Mouse (Mus musculus) gastrocnemius, adult 8-10 months (tissue): Measurements from ENCODE around the gene Hsdl1. TPM values are rescaled to one million over a fixed set of nuclear protein-coding genes. Genes with fewer than 3 reads are reported as not detected.

Experiments used
- DNase-seq, 2 experiments: peaks; one replicate each; pipeline ENCODE4 v3.0.0; 2022; ENCODE audit warnings: low spot score in 2 of 2
- total RNA-seq, 4 experiments: library from RNA; stranded (reverse); gene quantifications; 2 replicates each; pipeline ENCODE4 v1.2.4; 2022

Gene Hsdl1
- total RNA-seq, 4 experiments from 2014 or later, result 16.1 to 21.1 (median 17.4) TPM

DNA sequence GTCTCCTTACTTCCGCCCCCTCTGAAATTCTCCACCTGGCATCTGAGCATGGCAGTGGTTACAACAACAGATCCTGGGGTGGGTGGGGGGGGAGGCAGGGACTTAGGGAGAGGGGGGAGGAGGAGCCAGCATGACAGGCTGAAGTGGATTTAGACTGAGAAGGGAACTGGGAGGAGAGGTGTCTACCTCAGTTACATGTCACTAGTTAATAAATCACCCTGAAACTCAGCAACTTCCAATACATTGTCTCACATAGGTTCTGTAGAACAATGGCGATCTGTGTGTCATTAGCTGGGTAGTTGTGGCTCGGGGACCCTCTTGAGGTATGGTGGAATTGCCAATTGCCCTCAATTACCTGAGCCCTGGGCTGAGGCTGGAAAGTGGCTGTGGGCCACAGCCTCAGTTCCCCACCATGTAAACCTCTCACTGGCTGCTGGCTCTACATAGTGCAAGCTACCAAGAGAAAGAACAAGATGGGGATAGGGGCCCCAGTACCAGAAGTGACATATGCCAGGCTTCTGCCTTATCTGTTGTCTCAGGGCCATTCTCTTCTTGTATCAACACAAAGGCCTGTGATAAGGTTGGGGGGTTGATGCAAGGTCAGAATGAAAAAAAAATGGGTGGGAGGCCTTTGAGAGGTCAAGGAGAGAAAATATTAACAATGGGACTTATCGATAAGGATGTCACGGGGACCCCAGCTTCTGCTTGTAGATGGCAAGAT lies 5.6 kb upstream of the Hsdl1 start:
- no peak for DNase-seq

DNA sequence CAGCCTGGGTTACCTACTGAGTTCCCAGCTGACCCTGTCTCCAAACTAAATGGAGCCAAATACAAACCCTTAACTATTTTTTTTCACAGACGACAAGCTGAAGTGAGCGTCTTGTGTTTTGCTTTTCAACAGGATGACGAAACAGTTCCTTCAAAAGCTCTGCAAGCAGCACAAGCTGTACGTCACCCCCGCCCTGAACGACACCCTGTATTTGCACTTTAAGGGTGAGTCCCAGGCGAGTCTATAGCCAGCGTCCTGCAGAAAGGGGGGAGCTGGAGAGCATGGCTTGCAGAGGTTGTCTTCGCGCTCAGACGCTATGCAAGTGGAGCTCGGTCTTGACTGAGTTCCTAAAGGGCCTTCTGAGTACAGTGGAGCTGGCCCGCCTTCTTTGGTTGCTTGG lies 4.1 kb upstream of the Hsdl1 start:
- DNase-seq, result no peak

DNA sequence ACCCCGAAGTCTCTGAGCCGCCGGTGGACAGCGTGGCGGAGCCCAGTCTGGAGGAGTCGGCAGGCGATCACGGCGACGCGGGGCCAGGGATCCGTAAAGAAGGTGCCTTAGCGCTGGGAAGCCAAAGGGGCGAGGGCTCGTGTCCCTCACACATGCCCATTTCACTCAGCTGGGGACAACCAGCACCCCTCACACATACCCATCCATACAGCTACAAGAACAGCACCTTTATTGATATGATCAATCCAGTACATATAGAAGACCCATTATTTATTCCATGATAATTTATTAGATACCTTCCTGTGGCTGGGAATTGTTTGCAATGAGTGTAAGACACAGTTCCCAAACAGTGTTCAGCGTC lies 363 bp upstream of the Hsdl1 start:
- no peak for DNase-seq

DNA sequence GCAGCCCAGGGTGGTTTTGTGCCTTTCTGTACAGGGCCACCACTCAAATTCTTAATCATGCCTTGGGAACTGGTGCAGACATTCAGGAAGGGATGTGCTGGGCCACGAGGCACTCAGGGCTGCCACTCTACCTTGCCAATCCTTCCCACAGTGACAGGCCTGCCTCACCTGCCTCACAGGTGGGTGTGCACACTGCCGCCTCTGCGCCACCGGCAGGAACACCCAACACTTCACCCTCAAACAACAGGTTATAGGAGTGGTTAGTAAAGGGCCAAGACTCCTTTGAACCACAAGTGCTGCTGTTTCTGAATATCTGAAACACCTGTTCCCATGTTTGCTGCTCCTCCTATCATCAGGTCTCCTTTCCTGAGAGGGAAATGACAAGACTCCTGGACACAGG lies 2.6 kb downstream of the Hsdl1 start:
- DNase-seq, result no peak

DNA sequence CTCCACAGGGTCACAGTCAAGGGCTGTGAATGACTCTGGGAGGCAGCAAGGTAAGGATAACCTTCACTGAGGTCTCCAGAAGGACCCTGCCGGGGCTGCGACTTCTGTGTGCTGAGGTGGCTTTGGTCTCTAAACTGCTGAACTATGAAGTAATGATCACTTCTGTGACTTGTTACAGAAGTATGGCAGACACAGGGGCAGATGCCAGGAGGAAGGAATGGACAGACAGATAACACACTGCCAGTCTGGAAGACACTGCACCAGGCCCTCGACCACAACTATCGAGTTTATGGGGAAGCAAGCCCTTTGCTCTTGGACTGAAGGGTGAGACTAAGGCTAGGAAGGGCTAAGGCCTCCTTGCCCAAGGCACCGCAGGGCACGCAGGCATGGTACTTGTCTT lies 3.8 kb downstream of the Hsdl1 start:
- no peak for DNase-seq

DNA sequence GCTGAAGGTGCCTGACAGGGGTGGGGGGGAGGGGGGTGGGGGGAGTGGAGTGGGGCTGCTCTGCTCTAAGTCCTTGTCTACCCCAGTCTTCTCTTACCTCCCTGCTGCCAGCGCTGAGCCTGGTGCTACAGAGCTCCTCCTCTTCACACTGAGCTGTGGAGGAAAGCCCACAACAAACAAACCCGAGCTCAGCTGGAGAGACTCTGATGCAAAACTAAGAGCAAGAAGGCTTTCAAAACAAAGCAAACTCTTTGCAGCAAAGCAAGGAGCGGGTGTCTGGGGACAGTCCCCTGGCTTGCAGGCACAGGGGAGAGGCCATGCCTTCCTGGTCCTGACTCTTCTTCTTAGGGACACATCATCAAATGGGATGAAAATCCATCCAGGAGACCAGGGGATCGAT lies 5.1 kb downstream of the Hsdl1 start:
- no peak for DNase-seq

DNA sequence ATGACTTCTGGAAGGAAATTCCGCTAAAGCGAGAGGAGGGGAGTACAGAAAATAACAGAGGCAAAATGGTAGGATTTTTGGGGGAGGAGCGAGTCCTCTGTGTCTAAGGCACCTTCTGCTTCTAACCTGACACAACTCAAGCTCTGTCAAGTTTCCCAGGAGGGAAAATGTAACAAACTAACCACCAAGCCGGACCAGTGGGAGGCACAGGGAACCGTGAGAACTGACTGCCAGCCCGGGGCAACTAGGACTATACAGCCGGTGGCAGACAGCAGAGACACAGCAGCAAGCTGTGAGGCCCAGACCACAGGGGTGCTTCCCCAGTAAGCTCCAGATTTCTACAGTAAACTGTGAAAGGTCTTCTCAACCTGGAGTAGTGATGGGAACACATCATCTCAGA lies 6.0 kb downstream of the Hsdl1 start:
- DNase-seq, result no peak

DNA sequence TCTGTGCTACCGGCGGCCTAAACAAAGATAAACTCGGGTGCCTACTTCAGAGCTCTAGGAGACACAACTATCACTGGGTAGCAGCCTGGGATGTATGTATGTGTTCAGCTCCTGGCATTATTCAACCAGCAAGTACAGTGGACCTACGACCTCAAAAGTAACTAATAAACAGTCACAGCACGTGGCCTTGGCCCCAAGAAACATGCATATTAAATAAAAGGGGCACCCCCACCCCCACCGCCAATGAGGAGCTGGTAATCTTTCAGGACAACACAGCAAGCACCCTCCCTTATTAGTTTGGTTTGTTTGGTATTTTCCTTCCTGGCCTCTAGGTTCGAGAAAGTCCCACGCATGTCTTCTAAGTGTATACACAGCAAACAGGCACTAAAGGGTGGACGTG lies 6.7 kb downstream of the Hsdl1 start:
- DNase-seq, result no peak

DNA sequence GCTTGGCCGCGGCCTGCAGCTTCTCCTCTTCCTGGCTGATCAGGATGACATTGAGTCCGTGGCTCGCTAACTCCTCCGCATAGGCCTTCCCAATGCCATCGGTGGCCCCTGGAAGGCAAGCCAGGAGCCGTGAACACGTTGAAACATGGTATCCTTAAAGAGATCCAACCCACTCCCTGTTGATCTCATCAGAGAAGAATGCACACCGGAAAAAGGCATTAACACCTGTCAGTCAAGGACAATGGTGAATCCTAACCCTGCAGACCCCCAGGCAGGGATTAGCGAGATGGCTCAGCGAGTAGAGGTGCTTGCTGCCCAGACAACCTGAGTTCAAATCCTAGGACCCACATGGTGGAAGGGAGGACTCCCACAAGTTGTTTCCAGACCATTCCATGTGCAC lies 8.6 kb downstream of the Hsdl1 start:
- DNase-seq, result no peak

DNA sequence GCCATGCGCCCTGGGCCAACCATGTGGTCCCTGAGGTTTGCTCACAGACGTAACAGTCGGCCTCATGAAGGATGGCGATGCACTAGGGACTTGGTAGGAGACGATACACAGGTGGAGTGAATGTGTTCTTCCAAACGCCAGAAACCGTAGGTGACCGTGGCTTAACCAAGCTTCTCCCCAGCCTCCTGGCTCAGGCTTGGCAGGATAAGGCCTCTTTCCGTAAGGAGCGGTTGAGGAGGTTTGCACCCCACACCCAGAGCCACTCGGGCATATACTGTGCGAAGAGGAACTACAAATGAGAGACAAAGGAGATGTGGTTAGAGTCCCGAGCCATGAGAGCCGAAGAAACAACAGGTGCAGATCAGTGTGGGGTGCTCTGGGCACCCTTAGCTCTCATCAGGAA lies 11.1 kb downstream of the Hsdl1 start:
- DNase-seq, result no peak

DNA sequence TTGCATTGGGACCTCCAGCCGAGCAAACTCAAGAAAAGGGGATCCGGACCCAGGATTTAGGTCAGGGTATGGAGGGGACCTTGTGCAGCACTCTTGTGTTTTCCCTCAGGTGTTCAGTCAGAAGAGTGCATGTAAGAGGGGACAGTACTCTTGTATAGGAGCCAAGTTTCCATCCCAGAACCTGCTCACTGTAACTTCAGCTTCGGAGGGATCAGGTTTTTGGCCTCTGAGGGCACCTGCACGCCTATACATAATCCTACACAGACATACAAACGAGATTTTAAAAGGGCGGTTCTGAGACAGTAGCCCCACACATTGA lies 15.6 kb downstream of the Hsdl1 start:
- DNase-seq, result no peak

DNA sequence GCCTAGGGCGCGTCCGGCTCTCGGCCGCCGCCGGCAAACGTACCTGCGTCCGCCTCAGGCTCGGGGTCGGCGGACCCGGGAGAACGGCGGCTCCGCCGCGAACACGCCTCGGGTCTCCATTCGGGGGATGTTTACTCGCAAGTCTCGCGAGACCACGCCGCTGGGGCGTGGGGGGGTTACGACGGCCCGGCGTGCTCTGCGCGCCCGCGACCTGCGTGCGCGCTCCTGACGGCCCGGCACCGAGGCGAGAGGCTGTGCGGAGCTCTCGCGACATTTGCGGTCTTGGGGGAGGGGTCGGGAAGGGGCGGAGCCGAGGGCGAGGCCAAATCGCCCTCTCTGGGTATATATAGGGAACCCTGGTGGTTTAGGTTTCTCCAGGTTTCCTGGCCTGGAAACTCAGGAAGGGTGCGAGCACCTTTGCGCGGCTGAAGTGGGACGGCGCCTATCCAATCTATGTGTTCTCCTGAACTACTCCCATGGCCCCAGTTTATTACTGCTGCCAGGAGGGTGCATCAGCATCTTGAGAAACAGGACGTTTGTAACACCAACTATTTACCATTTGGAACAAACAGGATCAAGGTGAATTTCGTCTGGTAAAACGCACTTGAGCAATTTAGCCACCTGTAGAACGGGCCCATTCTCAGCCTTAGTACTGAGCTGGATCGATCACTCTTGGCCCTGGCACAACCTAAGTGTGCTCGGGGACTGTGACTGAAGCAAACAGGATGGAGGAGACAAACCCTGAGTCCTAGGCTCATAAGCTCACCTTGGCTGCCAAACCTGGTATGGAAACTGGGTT lies 16.2 kb downstream of the Hsdl1 start, which contains the start of gene Mbtps1:
Gene Mbtps1 (minus strand): TSS at position 133 of the 799 bp plus-strand sequence.
- peak; percentile 97 for DNase-seq

DNA sequence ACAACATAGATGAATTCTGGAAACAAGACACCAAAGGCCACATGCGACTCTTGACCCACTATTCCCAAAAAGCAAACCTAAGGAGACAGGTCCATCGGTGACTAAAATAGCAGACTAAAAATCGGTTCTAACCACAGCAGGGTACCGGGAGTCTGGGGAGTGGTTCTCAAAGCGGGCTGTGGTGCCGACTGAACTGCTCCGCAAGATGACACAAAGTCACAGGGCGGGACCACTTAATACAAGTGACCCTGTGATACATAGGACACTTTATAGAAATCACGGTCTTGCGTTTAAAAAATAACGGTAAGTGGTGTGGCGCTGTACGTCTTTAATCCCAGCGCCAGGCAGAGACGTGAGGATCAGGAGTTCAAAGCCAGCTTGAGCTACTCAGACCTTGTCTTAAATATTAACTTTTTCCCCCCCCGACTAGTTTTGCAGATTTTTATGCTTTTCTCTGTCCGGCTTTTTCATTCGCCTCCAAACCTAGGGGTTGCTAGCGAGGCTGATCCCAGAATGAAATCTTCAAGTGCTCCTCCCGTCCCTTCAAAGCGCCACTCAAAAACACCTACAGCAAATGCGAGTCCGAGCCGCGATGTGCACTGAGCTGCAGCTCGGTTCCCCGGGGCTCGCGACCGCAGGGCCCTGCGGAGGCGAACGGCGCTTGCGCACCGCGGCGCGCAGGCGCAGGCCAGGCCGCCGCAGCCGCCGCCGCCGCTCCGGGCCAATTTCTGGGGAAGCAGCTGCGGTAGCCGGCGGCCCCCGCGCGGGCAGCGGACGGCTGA lies 17.0 kb downstream of the Hsdl1 start:
- DNase-seq, result no peak

DNA sequence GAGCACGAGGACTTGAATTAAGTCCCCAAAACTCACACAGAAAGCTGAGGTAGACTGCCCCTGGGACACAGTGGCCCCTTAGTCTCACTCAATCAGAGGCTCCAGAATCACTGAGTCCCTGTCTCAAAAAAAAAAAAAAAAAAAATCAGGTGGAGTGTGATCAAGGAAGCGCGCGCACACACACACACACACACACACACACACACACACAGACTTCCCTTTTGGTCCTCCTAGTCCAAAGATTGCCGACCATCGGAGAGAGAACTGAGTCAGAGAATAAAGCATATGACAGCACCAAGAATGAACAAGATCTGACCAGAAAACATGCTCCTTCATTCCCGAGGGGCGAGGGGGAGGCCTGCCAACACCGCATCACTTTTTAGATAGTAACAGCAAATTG lies 17.9 kb downstream of the Hsdl1 start:
- DNase-seq, result no peak

DNA sequence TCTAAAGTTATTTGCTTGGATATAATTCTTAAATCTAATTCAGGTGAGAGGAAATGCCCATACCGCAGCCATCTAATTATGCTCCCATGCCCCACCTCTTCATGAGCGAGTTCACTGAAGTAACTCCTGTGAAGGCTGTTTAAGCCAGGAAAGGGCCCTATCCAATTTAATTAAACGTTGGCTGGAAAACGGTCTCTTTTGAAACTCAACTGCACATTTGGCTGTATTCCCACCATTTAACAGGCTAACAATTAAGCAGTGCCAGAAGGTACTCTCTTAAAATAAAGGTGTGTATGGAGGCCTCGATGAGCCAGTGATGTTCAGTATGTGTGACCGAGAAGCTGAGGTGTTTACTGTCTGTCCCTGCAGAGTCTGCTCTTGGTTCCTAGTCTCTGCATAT lies 19.1 kb downstream of the Hsdl1 start:
- DNase-seq, result no peak

DNA sequence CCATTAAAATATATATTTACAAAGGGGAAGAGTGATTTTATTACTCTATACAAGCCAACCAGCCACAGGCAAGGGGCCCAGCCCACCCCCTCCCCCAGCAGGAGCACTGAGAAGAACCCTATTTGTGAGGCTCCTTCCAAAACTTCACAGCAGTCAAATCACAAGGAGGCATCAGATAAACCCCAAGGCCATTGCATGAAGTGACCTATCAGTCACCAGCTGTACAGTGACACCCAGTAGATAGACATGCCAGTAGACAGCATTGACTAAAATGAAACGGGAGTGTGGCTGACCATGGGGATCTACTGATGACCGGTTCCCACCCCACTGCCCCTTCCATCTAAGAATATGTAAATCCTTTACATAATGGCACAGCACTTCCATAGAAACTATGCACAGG lies 22.0 kb downstream of the Hsdl1 start:
- no peak for DNase-seq

DNA sequence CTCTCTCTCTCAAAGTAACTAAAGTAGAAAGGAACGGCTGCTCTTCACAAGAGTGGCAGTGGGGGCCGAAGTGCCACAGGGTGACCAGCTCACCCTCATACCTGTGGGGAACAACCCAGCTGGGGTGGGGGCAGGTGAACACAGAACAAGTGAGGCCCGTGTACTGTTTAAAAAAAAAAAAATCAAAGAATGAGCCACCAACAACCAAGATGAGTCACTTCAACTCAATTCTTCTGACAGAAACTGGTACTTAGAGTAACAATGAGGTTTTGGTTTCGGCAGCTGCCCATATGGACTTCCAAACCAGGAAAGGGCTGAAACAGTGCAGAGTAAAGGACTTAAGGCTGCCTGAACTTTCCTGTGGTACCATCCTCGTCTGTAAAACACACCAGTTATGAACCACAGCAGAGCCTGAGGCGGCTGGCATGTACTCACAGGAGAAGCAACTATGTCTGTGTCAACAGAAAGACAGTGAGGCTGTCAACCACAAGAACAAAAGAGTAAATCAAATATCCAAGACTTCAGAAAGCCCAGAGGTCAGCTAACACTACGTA lies 26.3 kb downstream of the Hsdl1 start:
- DNase-seq, result no peak

DNA sequence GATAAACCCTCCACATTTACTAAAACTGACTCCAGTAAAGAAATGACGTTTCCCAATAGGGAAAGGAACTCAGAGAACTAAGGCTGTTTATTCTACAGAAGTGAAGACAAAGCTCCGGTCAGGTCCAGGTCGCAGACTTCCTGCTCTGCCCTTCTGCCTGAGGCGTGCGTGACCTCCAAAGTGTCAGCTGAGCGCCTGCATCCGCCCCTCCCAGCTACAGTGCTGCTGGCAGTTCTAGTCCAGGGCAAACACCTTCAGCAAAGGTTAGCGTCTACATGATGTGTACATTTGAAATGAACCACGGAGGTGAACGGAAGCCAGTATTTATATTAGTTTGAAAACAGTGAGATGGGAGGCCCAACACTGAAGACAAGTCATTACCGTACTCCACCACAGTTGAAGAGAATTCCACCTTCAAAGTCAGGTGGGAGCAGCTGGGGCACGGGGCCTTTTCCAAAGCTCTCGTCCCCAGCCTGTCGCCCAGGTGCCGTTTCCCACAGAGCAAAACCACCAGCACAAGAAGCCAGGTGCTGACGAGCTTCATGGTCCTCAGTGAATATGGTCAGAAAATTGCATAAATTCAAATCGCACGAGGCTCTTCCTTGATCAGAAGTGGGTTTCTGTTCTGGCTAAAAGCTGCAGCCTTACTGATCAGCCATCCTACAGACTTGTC lies 27.8 kb downstream of the Hsdl1 start:
- DNase-seq, result no peak

DNA sequence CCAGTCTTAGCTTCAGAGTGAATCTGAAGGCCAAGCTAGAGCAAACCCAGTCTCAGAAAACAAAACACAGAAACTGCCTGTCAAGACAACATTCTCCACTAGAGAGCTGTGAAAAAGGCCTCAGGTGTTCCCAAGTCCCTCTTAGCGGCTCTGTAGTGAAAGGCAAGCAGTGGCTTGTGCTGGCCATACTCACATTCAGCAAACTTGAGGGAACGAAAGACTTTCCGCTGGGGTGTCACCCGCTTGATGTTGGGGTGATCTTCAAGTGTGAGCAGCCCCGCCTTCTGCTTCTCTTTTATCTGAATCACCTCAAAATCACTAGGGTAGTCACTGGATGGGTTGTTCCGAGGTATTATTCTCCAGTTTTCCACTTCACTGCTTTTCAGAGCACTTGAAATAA lies 29.2 kb downstream of the Hsdl1 start:
- DNase-seq, result no peak

DNA sequence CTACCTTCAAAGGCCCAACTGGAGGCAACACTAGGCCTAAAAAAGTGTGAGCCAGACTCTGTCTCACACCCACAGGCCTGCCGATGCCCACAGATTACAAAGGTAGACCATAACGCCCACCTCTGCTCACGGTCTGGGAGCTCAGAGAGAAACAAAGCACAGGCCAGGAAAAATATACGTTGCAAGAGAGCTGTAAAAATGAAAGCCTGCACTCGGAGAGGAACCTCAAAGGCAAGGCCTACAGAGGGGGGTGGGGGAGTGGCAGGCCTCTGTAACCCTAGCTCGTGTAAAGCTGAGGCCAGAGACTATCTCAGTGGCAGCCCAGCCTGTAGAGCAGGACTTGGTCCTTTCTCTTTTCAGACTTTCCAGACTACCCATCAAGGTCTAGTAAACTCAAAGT lies 29.8 kb downstream of the Hsdl1 start:
- no peak for DNase-seq

DNA sequence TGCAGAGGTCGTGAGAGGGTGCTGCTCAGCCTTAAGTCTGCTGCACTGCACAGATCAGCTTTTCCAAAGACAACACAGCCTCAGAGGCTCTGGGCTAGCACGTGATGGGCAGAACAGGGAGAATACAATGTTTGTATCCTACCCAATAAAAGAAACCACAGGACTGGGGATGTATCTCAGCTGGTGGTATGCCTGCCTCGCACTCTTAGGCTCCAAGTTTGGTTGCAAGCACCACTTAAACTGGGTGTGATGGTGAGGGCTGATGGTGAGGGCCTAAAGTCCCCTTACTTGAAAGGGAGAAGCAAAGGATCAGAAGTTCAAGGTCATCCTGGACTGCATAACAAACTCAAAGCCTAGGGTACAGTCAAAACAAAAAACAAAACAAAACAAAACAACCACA lies 30.4 kb downstream of the Hsdl1 start:
- no peak for DNase-seq

DNA sequence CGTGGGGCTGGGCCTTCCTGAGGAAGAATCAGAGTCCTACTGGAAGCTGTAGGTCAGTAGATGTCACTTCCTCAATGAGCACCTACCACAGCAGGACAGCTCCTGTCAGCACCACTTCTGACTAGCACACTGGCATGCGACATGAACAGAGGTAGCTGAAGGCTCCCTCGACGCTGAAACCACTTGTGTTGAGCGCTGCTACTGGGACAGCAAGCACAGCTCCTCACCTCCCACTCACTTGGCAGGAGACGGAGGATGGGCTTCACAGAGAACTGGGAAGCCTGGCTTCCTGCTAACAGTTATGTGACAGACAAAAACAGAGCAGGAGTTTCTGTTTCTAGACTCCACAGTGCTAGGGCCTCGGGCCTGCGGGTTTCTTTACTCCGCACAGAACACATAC lies 43.0 kb downstream of the Hsdl1 start:
- no peak for DNase-seq
